In the genomic region with DNA sequence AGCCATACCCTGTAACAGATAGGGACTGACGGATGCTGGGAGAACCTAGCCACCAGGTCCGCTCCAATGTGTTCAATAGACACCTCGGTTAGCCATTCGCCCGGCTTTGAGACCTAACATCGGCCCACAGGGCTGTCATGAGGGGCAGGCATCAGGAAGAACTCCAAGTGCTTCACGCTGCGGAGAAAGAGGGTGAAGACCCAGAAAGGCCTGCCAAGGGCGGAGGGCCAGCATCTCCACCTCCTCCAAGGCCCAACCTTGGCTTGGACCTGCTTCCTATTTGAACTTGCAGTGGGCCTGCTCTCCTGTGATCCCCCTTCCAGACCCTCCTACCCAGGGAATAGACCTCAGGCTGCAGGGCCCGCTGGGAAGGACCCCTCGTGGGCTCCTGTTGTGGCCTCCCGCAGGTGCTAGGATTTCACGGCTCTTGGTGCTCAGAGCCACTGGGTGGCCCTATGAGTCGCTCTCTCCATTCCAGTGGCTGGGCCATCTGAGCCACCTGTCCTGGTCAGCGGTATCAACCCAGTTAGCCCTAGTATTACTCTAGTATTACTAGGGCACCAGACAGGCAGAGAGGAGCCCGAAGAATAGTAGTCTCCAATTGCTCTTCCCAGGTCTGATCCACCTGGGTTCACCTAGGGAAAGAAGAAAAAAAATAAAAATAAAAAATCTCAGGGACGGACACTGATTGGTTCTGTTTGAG, we compare ENCODE assay signal across 10 mouse cellular contexts. TPM values are rescaled to one million over a fixed set of nuclear protein-coding genes. Genes with fewer than 3 reads are reported as not detected.
DNase-seq lines count a peak whose midpoint lies in the region; ATAC-seq lines count a peak whose summit lies in the region.
"Had no signal": no experiment of that assay in that cellular context is flagged by ENCODE, and none has a peak within 500 bp of the region (broad histone marks: within the 10 kb centered on the region; RNA-seq: fewer than 3 reads in every experiment).

No protein-coding gene starts in this region.

- ATAC-seq in heart, embryonic 15.5 days (replicated peaks; ENCODE audit: insufficient number of reproducible peaks, insufficient read depth, low FRiP score, low read depth) = no peak
- ATAC-seq in heart, embryonic 12.5 days (ENCODE audit: insufficient number of reproducible peaks, low FRiP score) = no peak
- no peak for ATAC-seq in limb, embryonic 13.5 days (ENCODE audit: low FRiP score, low read depth)

- H3K4me2 ChIP-seq in heart, embryonic 15.5 days = no peak overlapping the region
- H3K4me2 ChIP-seq in heart, embryonic 12.5 days = no peak overlapping the region
- H3K4me2 ChIP-seq in limb, embryonic 13.5 days (replicated peaks) = peak overlapping the region; percentile 62

- H3K27me3 ChIP-seq in heart, embryonic 15.5 days = no peaks in the 10 kb centered on the region
- H3K27me3 ChIP-seq in heart, embryonic 12.5 days (replicated peaks) = no peaks in the 10 kb centered on the region
- H3K27me3 ChIP-seq in limb, embryonic 13.5 days = no peaks in the 10 kb centered on the region

- H3K9ac ChIP-seq in heart, embryonic 15.5 days = no peak overlapping the region
- no peak overlapping the region for H3K9ac ChIP-seq in heart, embryonic 12.5 days
- H3K9ac ChIP-seq in limb, embryonic 13.5 days = no peak overlapping the region

- no peaks in the 10 kb centered on the region for H3K36me3 ChIP-seq in heart, embryonic 15.5 days
- no peaks in the 10 kb centered on the region for H3K36me3 ChIP-seq in heart, embryonic 12.5 days
- H3K36me3 ChIP-seq in limb, embryonic 13.5 days = no peaks in the 10 kb centered on the region

- H3K27ac ChIP-seq in heart, embryonic 15.5 days = peak overlapping the region; percentile 93
- H3K27ac ChIP-seq in heart, embryonic 12.5 days (ENCODE audit: poor library complexity, severe bottlenecking) = no peak overlapping the region
- peak overlapping the region; percentile 94 for H3K27ac ChIP-seq in limb, embryonic 13.5 days

- no peak overlapping the region for H3K4me3 ChIP-seq in heart, embryonic 15.5 days
- H3K4me3 ChIP-seq in heart, embryonic 12.5 days = no peak overlapping the region
- no peak overlapping the region for H3K4me3 ChIP-seq in limb, embryonic 13.5 days
- H3K4me3 ChIP-seq: erythroblast, embryonic 14.5 days had no signal

- H3K4me1 ChIP-seq in heart, embryonic 15.5 days (replicated peaks) = peaks cover 45% of the 10 kb centered on the region
- peaks cover 30% of the 10 kb centered on the region for H3K4me1 ChIP-seq in heart, embryonic 12.5 days (replicated peaks)
- peaks cover 50% of the 10 kb centered on the region for H3K4me1 ChIP-seq in limb, embryonic 13.5 days

- H3K9me3 ChIP-seq in heart, embryonic 15.5 days (replicated peaks) = no peaks in the 10 kb centered on the region
- H3K9me3 ChIP-seq in heart, embryonic 12.5 days (replicated peaks) = 0 out of 2 replicates have a peak, but pooled peaks cover 5% of the 10 kb centered on the region
- H3K9me3 ChIP-seq in limb, embryonic 13.5 days = no peaks in the 10 kb centered on the region

- peak; percentile 67 for DNase-seq in cerebellum, adult 11-12 months
- no peak for DNase-seq in cerebellum, adult 8-10 months
- DNase-seq in 3134 (ENCODE audit: extremely low read depth, insufficient read length, low spot score) = peak; percentile 18
- no peak for DNase-seq in adrenal gland, postnatal 36 days
- DNase-seq in retina, postnatal 1 day = no peak

- 78% methylated on average over 17 of the region's 17 CpGs for WGBS in heart, embryonic 15.5 days
- 78% methylated on average over 17 of the region's 17 CpGs for WGBS in heart, embryonic 12.5 days
- WGBS in limb, embryonic 13.5 days = 76% methylated on average over 17 of the region's 17 CpGs

RNA-seq across cellular contexts. Expression of gene Fam92b, which starts 13.0 kb away (rescaled TPM):
- 0.36 and 0.38 TPM in 2 replicates for polyA plus RNA-seq in heart, embryonic 15.5 days (2015; fragmentation: Nextera tagmentation; extraction: Ambion mirVana)
- polyA plus RNA-seq in heart, embryonic 12.5 days (2016; fragmentation: Nextera tagmentation; extraction: Ambion mirVana) = not detected in 2 replicates
- polyA plus RNA-seq in limb, embryonic 13.5 days (2015; fragmentation: Nextera tagmentation; extraction: Ambion mirVana) = not detected in 2 replicates
- 1 to 10 TPM in 1 of 2 experiments, under 1 TPM in 1; 0.53 to 1.2 TPM for total RNA-seq in adrenal gland, postnatal 36 days (2021)
- total RNA-seq: hematopoietic stem cell, adult 5-6 weeks had no signal
- polyA plus RNA-seq: erythroblast, embryonic 14.5 days had no signal

RNA-seq across cellular contexts. Expression of gene Gse1, which starts 38.0 kb away (rescaled TPM):
- 8.9 and 10.8 TPM in 2 replicates for polyA plus RNA-seq in heart, embryonic 15.5 days (2015; fragmentation: Nextera tagmentation; extraction: Ambion mirVana)
- 14.0 and 15.3 TPM in 2 replicates for polyA plus RNA-seq in heart, embryonic 12.5 days (2016; fragmentation: Nextera tagmentation; extraction: Ambion mirVana)
- 6.9 and 7.1 TPM in 2 replicates for polyA plus RNA-seq in limb, embryonic 13.5 days (2015; fragmentation: Nextera tagmentation; extraction: Ambion mirVana)
- total RNA-seq in adrenal gland, postnatal 36 days (2021) = 10 to 100 TPM; 25.9 to 30.2 TPM

Comparison
In these comparisons a context has a peak if more than half of its experiments do, and no peak if none do; other contexts are left out.
1. DNase-seq: peak in cerebellum, adult 11-12 months (single experiment) and 3134 (single experiment); none in cerebellum, adult 8-10 months (single experiment), adrenal gland, postnatal 36 days (0 of 2) and retina, postnatal 1 day (single experiment).